ENCODE assay signal across 22 mouse cellular contexts in the genomic region with DNA sequence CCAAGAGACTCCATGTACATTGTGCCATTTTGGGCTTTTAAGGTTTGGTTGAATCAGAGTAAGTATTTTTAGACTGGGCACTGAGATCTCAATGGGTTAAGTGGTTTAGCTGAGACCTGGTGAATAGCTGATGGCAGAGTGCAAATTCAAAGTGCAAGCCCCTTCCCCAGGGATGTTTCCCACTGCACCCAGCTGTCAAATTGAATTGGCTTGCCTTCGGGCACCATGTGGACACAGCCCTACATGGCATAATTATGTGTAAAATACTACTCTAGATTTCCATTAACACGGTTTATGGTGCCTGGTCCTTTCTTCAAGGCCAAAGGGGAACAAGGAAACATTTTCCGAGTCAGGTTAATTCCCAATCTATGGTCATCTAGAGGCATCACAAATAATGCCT. TPM values are rescaled to one million over a fixed set of nuclear protein-coding genes. Genes with fewer than 3 reads are reported as not detected.
DNase-seq lines count a peak whose midpoint lies in the region; ATAC-seq and TF ChIP-seq lines count a peak whose summit lies in the region.
"Had no signal": no experiment of that assay in that cellular context is flagged by ENCODE, and none has a peak within 500 bp of the region (broad histone marks: within the 10 kb centered on the region; RNA-seq: fewer than 3 reads in every experiment).

No protein-coding gene starts in this region.

- intact Hi-C loops in gastrocnemius, postnatal 36 days (cut with DNase I), result no loop called here

- H3K36me3 ChIP-seq in hindbrain, embryonic 12.5 days, result no peaks in the 10 kb centered on the region
- no peaks in the 10 kb centered on the region for H3K36me3 ChIP-seq in hindbrain, postnatal 0 days (ENCODE audit: insufficient read depth, low read length)
- no peaks in the 10 kb centered on the region for H3K36me3 ChIP-seq in midbrain, postnatal 0 days (ENCODE audit: insufficient read depth, low read length)
- H3K36me3 ChIP-seq: embryonic facial prominence, embryonic 15.5 days; limb, embryonic 13.5 days; liver, embryonic 13.5 days; neural tube, embryonic 13.5 days had no signal

- 44% methylated on average over 3 of the region's 3 CpGs for WGBS in hindbrain, embryonic 12.5 days
- WGBS in hindbrain, postnatal 0 days, result 37% methylated on average over 3 of the region's 3 CpGs
- WGBS in midbrain, postnatal 0 days, result 38% methylated on average over 3 of the region's 3 CpGs

- no peak overlapping the region for H3K9ac ChIP-seq in hindbrain, embryonic 12.5 days
- H3K9ac ChIP-seq in hindbrain, postnatal 0 days (replicated peaks; ENCODE audit: low read length), result no peak overlapping the region
- no peak overlapping the region for H3K9ac ChIP-seq in midbrain, postnatal 0 days (replicated peaks; ENCODE audit: low read length, poor library complexity, severe bottlenecking)
- H3K9ac ChIP-seq: embryonic facial prominence, embryonic 15.5 days; limb, embryonic 13.5 days; liver, embryonic 13.5 days; lung, embryonic 14.5 days; neural tube, embryonic 13.5 days had no signal

- no peak overlapping the region for H3K4me2 ChIP-seq in hindbrain, embryonic 12.5 days (replicated peaks)
- H3K4me2 ChIP-seq in hindbrain, postnatal 0 days (ENCODE audit: low read depth, low read length), result no peak overlapping the region
- H3K4me2 ChIP-seq in midbrain, postnatal 0 days (ENCODE audit: low read depth, low read length, poor library complexity, severe bottlenecking), result no peak overlapping the region
- H3K4me2 ChIP-seq: embryonic facial prominence, embryonic 15.5 days; limb, embryonic 13.5 days; liver, embryonic 13.5 days; lung, embryonic 14.5 days; neural tube, embryonic 13.5 days had no signal

- peak; percentile 78 for ATAC-seq in hindbrain, embryonic 12.5 days (ENCODE audit: low FRiP score)
- no peak for ATAC-seq in hindbrain, postnatal 0 days
- no peak for ATAC-seq in midbrain, postnatal 0 days (ENCODE audit: low FRiP score)

- H3K9me3 ChIP-seq in hindbrain, embryonic 12.5 days (replicated peaks), result no peaks in the 10 kb centered on the region
- H3K9me3 ChIP-seq in hindbrain, postnatal 0 days (ENCODE audit: low read length), result no peaks in the 10 kb centered on the region
- no peaks in the 10 kb centered on the region; the same call in 1 of the 2 replicates for H3K9me3 ChIP-seq in midbrain, postnatal 0 days (ENCODE audit: low read length)
- H3K9me3 ChIP-seq: embryonic facial prominence, embryonic 15.5 days; limb, embryonic 13.5 days; liver, embryonic 13.5 days; neural tube, embryonic 13.5 days had no signal

- H3K27ac ChIP-seq in hindbrain, embryonic 12.5 days, result no peak overlapping the region
- no peak overlapping the region for H3K27ac ChIP-seq in hindbrain, postnatal 0 days
- no peak overlapping the region for H3K27ac ChIP-seq in midbrain, postnatal 0 days (ENCODE audit: low read depth, low read length)
- H3K27ac ChIP-seq: embryonic facial prominence, embryonic 15.5 days; limb, embryonic 13.5 days; liver, embryonic 13.5 days; neural tube, embryonic 13.5 days had no signal

- no peak for TF ChIP-seq CTCF in hindbrain, postnatal 0 days (IDR thresholded peaks at IDR 0.05; ENCODE audit: low read depth)
- no peak for TF ChIP-seq CTCF in midbrain, postnatal 0 days (IDR thresholded peaks at IDR 0.05)

- no peak overlapping the region for H3K4me3 ChIP-seq in hindbrain, embryonic 12.5 days
- no peak overlapping the region for H3K4me3 ChIP-seq in hindbrain, postnatal 0 days (ENCODE audit: low read length)
- H3K4me3 ChIP-seq in midbrain, postnatal 0 days (ENCODE audit: low read depth, low read length), result no peak overlapping the region
- H3K4me3 ChIP-seq: embryonic facial prominence, embryonic 15.5 days; limb, embryonic 13.5 days; liver, embryonic 13.5 days; neural tube, embryonic 13.5 days had no signal

- DNase-seq in heart, adult 11 months, result peak; percentile 21
- DNase-seq in heart, adult 8-10 months (ENCODE audit: low spot score), result no peak
- peak; percentile 56 for DNase-seq in hindbrain, postnatal 0 days (ENCODE audit: low spot score)
- peak; percentile 59 for DNase-seq in midbrain, postnatal 0 days (ENCODE audit: low spot score)
- DNase-seq in B cell, adult 2 months, result no peak
- no peak for DNase-seq in gastrocnemius, postnatal 36 days
- DNase-seq: cerebellum, adult 8-10 months; heart, adult 18-20 months; heart, postnatal 36 days; kidney, adult 9 months; kidney, postnatal 36 days; liver, embryonic 13.5 days; lung, embryonic 14.5 days; lung, postnatal 4 days; right cerebral cortex, postnatal 4 days; thymus, adult 2 months had no signal

- no peaks in the 10 kb centered on the region for H3K27me3 ChIP-seq in hindbrain, embryonic 12.5 days
- no peaks in the 10 kb centered on the region for H3K27me3 ChIP-seq in hindbrain, postnatal 0 days (ENCODE audit: insufficient read depth, low read length)
- no peaks in the 10 kb centered on the region for H3K27me3 ChIP-seq in midbrain, postnatal 0 days (ENCODE audit: insufficient read depth, low read length)
- H3K27me3 ChIP-seq: embryonic facial prominence, embryonic 15.5 days; limb, embryonic 13.5 days; liver, embryonic 13.5 days; neural tube, embryonic 13.5 days had no signal

- no peaks in the 10 kb centered on the region for H3K4me1 ChIP-seq in hindbrain, embryonic 12.5 days
- no peaks in the 10 kb centered on the region for H3K4me1 ChIP-seq in hindbrain, postnatal 0 days (ENCODE audit: insufficient read depth, low read length)
- 0 out of 2 replicates have a peak, but pooled peaks cover 3% of the 10 kb centered on the region for H3K4me1 ChIP-seq in midbrain, postnatal 0 days (ENCODE audit: insufficient read depth, low read length)
- H3K4me1 ChIP-seq: embryonic facial prominence, embryonic 15.5 days; limb, embryonic 13.5 days; liver, embryonic 13.5 days had no signal

RNA-seq across cellular contexts. Expression of gene Tph2, which starts 3.8 kb away (rescaled TPM):
- total RNA-seq in heart, adult 8-10 months (2022), result not detected
- 2.8 and 3.8 TPM in 2 replicates for polyA plus RNA-seq in hindbrain, embryonic 12.5 days (2016; fragmentation: Nextera tagmentation; extraction: Ambion mirVana)
- 9.8 and 14.0 TPM in 2 replicates for total RNA-seq in hindbrain, postnatal 0 days (2014; rRNA removed)
- 13.6 and 17.9 TPM in 2 replicates for polyA plus RNA-seq in hindbrain, postnatal 0 days (2015; fragmentation: Nextera tagmentation; extraction: Ambion mirVana)
- 9.0 and 16.7 TPM in 2 replicates for total RNA-seq in midbrain, postnatal 0 days (2014; rRNA removed)
- 7.5 and 9.1 TPM in 2 replicates for polyA plus RNA-seq in midbrain, postnatal 0 days (2015; fragmentation: Nextera tagmentation; extraction: Ambion mirVana)
- not detected for total RNA-seq in gastrocnemius, postnatal 36 days (2021)
- total RNA-seq: heart, adult 18-20 months; heart, postnatal 36 days had no signal
- polyA plus RNA-seq: heart, embryonic 14.5 days; intestine, embryonic 14.5 days; liver, embryonic 13.5 days; thymus, adult 2 months had no signal

Comparison
In these comparisons a context has a peak if more than half of its experiments do, and no peak if none do; other contexts are left out.
1. DNase-seq: peak in heart, adult 11 months (single experiment), hindbrain, postnatal 0 days (single experiment) and midbrain, postnatal 0 days (single experiment); none in heart, adult 8-10 months (single experiment), B cell, adult 2 months (0 of 2) and gastrocnemius, postnatal 36 days (0 of 2).